Mouse (Mus musculus) kidney, postnatal 10 days (tissue): ENCODE data around the gene 1700019A02Rik.

Source experiments
- DNase-seq: peaks from one replicate; pipeline ENCODE4 v3.0.0; 2021; ENCODE audit warnings: mixed read lengths

1700019A02Rik gene

GRCm38 (mm10) chr1:53187536-53187935, at the start of gene 1700019A02Rik:
Gene 1700019A02Rik, minus strand, starts transcription at chr1:53187636.
- no peak for DNase-seq

- DNase-seq, result no peak
These were observed 38.6 kb upstream of the 1700019A02Rik start for GRCm38 (mm10) chr1:53226063-53226462.

GRCm38 (mm10) chr1:53225616-53226015, 38.2 kb upstream of the 1700019A02Rik start:
- DNase-seq, result no peak

- DNase-seq, result no peak
These were observed 37.3 kb upstream of the 1700019A02Rik start for GRCm38 (mm10) chr1:53224775-53225174.

GRCm38 (mm10) chr1:53210136-53210535, 22.7 kb upstream of the 1700019A02Rik start:
- DNase-seq, result no peak

GRCm38 (mm10) chr1:53203902-53204301, 16.5 kb upstream of the 1700019A02Rik start:
- no peak for DNase-seq

- no peak for DNase-seq
These were observed 14.3 kb upstream of the 1700019A02Rik start for GRCm38 (mm10) chr1:53201630-53202199.

GRCm38 (mm10) chr1:53194536-53194935, 7.1 kb upstream of the 1700019A02Rik start:
- DNase-seq, result no peak

GRCm38 (mm10) chr1:53191234-53191633, 3.8 kb upstream of the 1700019A02Rik start:
- DNase-seq, result no peak

GRCm38 (mm10) chr1:53189620-53190019, 2.2 kb upstream of the 1700019A02Rik start:
- no peak for DNase-seq

GRCm38 (mm10) chr1:53186301-53186700, 1.1 kb downstream of the 1700019A02Rik start:
- no peak for DNase-seq

GRCm38 (mm10) chr1:53157715-53158114, 29.7 kb downstream of the 1700019A02Rik start:
- DNase-seq, result no peak

GRCm38 (mm10) chr1:53123066-53123465, 64.4 kb downstream of the 1700019A02Rik start:
- no peak for DNase-seq

GRCm38 (mm10) chr1:53110561-53110960, 76.9 kb downstream of the 1700019A02Rik start:
- DNase-seq, result no peak
